Mouse (Mus musculus): ENCODE data around the gene Zfp503. TPM values are rescaled to one million over a fixed set of nuclear protein-coding genes. Genes with fewer than 3 reads are reported as not detected.

Gene Zfp503
- 1 to 10 TPM; 2.5 to 3.3 TPM for total RNA-seq (2021)

DNA sequence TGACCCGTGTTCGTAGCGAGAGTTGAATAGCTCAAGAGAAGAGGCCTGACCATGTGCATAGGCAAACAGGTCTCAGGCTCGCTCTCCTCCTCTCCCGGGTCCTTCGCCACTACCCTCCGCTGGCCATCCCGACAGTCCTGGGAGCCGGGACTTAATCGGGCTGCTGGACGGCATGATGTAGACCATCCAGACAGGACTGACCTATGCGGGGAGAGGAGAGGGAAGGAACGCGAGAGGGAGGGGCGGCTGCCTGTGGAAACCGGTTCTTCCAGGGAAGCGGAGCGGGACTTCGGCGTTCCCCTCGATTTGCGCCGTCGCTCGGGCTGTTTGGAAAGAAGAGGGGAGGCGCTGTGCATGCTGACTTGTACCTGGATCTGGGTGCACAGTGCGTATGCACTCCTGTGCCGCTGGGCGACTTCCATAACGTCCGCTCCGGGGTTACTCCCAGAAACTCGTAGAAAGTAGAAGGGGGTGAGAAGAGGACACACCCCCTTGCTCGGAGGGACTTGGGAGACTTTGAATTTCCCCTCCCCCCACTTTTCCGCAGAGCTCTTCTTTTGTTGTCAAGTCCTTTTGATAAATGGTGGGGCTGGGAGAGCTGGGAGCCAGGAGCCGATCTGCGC lies at the start of gene Zfp503:
Gene Zfp503 (minus strand): TSS at position 311 of the 623 bp plus-strand sequence.
- peak; percentile 39 for DNase-seq

DNA sequence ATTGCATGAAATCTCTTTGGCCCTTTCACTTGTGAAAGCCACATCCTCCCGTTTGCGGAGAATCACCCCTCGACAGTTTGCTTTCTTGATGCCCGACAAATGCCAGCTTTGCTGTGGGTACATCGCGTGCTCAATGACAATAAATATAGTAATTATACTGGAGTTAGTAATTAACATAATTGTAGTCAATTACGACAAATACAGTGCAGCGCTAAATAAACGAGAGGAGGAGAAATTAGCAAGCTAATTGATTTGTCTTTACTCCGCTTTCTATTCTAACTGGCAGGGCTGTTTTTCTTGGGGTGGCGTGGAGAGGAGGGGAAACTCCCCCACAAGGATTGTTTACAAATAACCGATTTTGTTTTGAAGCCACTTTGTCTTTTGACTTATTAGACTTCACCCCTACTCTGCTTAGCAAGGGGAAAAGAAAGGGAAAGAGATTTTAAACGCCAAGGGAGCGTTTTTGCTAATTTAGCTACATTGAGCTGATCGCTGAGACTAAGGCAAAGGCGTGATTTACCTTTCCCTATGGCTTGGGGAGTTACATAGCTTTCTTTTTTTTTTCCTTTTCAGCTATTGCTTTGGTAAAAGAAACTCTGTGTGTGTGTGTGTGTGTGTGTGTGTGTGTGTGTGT lies 48.2 kb upstream of the Zfp503 start:
- DNase-seq, result no peak

DNA sequence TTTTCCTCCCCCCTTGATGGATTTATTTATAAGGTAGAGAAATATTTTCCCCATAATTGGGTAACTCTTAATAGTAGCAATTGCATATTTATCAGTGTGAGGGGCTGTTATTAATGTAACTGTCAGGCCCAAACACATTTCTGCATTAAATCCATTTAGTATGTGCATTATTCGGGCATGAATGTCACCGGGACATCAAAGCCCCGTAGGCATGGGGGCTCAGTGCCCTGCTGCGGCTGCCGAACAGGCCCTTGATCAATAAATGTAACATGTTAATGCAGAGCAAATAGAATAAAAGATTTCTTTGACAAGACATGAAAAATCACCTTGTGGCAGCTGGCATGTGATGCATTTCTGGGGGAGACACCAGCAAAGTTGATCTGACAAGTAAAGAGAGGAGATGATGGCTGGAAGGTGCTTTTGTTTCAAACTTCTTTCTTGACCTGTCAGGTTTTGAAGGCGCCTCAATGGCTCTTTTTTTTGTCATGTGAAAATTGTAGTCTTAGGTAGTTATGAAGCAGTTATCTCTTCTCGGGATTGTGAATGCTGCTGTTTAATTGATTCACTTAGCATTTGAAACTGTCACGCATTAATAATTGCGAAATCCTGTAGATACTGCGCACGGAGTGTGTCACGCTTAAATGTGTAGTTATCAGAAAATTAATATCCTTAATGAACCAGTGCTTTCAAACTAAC lies 47.5 kb upstream of the Zfp503 start:
- DNase-seq, result no peak

DNA sequence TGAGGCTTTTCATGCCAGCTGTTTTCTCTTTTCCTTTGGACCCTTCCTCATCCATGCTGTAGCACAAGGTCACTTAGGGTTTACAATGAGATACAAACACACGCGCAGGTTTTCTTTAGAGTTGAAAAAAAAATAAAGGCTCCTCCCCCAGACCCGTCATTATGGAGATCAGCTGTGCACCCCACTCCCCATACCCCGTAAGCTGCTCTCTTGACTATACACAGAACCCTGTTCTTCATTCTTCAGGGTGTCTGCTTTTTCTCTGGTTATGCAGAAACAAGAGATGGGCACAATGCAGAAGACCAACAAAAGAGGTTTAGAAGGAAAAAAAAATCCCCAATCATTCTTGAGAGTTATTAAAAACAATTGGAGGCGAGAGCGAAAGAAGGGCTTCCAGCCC lies 46.9 kb upstream of the Zfp503 start:
- no peak for DNase-seq

DNA sequence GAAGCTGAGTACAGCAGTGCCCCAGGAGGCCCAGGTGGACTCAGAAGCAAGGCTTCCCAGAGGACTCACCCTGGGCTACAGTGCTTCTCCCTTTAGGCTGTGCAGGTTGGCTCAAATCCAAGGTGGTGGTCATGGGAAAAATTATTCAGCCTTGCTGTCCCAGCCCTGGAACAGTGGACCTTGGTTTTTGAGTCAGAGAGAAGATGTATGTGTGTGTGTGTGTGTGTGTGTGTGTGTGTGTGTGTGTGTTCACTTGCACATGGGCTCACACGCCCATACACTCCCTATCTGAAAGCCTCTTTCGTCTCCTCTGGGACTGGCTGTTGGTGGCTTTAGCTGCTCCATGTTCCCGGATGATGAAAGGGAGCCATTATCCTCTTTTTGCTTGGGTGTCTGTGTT lies 46.5 kb upstream of the Zfp503 start:
- peak; percentile 37 for DNase-seq

DNA sequence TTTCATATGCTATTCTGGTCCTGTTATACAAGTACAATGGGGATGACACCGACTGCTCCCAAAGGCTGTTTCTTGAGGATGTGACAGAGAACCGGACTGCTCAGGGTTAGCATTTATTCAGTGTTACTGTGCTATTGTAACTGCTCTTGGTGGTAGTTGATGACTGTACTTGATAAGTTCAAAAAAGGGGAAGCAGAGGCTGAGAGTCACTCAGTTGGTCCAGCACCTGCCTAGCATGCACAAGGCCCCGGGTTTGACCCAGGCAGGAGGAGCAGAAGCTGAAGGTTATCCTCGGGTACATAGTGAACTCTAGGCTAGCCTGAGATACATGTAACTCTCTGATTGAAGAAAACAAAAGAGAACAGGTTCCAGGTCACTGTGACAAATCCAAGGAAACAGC lies 34.1 kb upstream of the Zfp503 start:
- DNase-seq, result no peak

DNA sequence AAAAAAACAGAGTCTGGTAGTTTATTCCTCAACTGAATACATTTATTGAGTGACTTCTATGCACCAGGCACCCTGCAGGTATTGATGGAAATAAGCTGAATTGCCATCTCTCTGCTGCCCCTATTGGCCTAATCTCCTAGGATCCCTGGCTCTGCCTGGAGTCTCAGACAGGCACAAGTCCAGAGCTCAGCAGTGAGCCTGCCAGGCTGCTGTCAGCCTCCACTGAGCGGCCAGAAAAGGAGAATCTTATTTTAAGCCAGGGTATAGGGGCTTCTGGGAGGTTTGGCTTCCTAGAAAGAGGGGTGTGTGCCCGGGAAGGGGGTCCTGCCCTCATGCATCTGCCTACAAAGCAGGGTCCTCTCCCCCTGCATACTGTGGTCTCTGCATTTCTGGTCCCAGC lies 31.5 kb upstream of the Zfp503 start:
- DNase-seq, result peak; percentile 59

DNA sequence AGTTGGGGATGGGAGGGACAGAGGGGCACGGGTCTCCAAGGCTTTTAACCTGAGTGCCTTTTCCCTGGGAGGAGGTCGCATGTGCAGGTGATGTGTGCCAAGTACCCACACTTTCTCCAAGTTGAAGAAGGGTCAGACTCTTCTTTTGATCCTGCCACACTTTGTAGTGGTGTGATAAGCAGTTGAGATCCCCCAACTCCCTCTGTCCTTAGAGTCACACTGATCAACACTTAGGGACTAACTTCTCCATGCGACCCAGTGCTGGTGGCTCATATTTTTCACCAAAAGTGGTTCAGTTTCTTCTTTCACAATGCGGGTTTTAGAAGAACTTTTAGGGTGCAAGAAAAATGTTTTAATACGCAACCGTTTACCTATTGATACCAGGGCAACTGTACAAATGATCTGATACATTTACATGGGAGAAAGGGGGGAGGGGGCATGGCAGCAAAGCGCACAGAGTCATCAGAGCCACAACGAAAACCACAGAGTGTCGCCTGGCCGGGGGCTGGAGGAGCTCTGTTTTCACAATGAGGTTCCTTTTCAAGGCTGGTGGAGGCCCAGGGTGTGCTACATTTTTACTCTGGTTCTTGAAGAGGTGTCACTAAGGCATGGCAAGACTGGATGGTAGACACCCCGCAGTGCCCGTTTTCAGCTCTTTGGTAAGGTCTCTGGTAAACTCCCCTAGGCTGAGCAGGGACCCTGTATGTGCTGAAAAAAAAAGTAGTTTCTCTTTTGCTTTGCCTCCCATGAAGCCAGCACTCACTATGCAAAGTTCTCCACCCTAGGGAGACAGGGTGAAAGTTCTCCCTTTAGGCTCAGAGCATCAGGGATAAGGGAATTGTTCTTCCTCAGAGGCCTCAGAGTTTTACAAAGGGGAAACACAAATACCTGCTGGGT lies 30.8 kb upstream of the Zfp503 start:
- no peak for DNase-seq

DNA sequence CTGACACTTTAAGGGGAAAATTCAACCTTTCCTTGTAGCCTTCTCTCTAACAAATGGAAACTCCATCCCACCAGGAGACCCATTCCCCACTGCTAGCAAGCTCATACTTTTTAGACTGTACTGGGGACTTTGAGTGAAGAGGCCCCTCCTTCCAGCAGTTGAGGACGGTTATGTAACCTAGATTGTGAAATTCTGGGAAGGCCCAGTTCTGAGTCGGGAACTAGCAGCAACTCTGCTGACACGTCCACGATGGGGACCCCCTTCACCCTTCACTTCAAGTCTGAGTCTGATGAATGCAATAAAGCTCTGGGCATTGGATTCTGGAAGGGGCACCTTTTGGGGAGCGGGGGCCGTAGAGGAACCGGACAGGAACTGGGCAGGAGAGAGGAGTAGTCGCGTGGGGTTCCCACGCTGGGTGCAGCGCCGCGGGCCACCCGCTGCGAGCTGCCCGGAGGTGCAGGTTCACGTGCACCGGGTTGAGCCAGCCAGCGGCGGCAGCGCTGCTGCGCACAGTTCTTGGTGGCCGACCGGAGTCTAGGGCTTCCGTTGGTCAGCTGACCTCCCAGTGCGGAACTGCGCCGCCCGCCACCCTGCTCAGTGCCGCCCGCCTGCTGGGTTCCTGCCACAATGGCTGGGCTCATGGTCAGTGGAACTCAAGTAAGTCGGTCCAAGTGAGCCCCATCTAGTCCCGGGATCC lies 30.0 kb upstream of the Zfp503 start, which contains the start of gene Lrmda:
Gene Lrmda (plus strand): TSS at position 461 of the 697 bp plus-strand sequence.
- peak; percentile 75 for DNase-seq

DNA sequence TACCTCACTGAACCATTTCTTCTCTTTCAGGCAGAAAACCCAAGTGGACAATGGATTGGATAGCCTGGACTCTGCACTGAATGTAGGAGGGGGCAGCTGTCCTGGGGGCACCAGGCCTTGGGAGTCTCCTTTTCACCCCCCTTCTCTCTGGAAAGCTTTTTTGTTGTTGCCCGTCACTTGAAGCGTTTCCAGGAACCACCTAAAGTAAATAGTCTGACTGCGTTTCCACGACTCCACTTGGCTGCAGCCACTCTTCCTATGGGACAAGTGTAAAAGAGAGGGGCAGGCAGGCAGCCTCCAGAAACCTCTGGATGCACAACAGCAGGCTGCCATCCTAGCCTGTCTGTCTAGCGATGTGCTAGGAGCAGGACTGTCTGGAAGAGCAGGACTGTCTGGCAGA lies 27.6 kb upstream of the Zfp503 start:
- no peak for DNase-seq

DNA sequence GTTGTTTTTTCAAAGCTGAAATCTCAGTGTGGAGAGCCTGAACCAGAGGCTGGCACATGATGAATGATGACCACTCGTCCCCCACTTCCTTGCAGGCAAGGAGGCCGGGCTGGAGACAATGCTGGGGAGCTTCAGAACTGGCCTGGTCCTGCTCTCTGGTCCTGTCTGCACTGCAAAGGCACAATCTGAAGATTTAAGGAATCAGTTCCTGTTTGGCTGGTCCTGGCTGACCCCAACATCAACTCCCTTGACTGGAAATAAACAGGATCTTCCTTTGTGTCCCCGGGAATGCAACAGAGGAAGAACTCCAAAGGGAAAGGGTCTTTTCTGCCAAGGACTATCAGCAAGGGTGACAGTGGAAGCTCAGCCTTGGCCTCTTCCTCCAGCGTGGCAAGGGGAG lies 25.4 kb upstream of the Zfp503 start:
- DNase-seq, result no peak

DNA sequence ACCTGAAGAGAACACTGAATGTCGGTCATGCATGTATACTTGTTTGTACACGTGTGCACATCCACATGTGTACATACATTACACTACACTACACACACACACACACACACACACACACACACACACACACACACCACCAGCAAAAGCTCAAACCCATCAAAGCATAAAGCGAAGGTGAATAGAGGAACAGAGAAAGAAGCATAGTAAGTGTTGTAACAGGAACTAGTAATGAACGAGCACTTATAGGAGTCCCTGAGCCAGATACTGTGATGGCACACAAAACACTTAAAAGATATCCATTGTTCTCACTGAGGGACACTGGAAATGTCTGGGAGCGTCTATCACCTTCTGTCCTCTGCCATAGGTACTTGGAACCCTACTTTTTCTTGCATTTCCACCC lies 24.9 kb upstream of the Zfp503 start:
- no peak for DNase-seq

DNA sequence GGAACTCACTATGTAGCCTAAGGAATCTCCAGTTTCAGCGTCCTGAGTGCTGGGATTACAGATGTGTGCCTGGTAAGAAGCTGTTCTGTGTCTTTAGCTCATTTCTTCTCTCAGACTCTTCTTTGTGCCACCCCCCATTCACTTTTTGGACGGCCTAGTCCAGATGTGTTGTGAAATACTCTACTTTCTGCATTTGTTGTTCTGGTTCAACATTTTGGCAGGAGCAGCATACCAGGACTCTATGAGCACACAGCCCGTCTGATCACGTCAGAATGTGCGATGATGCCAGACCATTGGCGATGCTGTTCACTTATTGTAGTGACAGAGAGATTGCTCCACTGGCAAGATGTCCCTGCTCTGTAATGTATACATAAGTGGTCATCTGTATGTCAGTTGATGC lies 17.6 kb upstream of the Zfp503 start:
- no peak for DNase-seq

DNA sequence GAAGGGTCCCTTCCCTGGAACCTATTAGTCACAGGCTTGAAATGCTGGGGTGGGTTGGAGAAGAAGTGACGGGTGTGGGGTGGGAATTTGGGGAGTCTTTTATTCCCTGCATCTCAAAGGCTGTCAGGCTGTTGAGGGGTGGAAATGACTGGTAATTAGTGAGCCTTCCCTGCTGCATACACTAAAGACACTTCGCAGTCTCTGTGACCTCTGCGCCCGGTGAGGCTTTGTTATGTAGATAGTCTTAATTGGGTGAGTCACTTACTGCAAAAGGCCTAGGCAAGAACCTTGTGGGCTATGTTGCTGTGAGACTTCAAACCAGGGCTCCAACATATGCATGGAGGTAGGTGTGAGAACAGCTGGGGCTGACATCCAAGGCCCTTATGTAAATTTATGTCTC lies 15.5 kb upstream of the Zfp503 start:
- no peak for DNase-seq

DNA sequence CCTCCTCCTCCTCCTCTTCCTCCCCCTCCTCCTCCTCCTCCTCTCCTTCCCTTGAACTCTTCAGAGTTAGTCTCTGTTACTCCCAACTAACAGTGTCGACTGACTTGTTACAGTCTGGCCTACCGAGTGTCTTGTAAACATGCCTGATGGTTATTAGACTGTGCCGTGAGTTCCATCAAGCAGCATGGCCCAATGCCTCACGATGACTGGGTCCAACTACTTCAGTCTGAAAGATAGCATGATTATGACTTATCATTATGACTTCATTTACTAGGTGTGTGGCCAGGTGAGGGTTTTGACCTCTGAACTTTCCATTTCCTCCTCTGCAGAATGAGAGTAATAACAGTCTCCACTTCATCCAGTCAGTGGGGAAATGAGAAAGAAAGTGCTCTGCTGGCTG lies 14.2 kb upstream of the Zfp503 start:
- DNase-seq, result no peak

DNA sequence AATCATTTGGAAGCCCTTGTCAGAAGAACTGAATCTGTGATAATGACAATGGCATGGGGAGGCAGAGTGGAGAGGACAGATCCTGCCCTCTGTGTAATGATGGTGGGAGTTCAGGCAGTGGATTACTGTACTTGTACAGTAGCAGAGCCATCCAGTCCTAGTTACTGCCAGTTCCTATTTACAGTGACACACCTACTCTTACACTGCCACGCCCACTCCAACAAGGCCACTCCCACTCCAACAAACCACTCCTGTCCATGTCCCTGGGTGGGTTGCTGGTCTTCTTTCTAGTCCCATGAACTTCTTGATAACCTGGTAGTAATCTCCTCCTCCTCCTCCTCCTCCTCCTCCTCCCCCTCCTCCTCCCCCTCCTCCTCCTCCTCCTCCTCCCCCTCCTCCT lies 13.8 kb upstream of the Zfp503 start:
- DNase-seq, result no peak

DNA sequence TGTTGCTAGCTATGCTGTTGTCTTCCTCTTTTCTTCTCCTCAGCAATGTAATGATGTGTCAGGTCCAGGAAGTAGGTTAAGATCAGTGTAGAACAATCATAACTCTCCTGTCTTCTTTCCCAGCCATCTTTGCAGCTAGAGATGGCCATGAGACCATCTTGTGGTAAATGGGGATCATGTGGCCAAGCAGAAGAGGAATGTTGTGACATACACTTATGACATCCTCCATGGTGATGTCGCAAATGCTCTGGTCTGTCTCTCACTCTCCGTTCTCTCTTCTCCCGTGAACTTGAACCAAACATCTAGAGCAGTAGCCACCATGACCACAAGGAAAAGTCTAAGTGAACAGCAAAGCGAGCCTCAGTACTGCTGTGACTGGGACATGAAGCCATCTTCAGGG lies 10.2 kb upstream of the Zfp503 start:
- DNase-seq, result no peak

DNA sequence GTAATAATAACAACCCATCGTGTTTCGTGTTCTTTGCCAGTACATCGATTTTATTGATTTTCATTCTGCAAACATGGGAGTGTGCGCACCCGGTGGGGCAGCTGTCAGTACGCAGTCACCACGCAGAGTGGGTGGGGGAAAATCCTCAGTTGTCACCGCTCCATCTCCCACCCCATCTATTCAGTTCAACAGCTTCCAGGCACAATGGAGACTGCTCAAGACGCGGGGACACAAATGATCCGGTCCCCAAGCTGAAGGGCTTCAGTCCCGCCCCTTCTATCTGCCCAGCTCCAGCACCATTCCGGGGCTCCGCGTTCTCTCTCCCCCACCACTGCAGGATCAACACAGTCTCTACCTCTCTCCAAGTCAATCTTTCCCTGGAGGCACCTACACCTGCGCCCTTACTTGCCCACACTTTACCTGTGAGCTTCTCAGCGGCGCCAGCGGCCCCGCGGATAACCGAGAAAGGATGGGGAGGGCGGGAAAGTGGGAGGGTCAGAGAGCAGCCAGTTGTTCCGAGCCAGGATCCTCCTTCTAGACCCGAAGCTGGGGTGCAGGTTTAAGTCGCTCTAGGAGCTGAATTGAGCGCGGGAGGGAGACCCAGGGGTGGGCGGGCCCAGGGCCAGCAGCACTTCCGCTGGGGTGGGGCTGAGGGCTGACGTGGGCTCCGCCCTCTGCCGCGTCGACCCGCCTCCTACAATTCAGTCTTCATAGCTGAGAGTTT lies 5.8 kb upstream of the Zfp503 start:
- peak; percentile 60 for DNase-seq

DNA sequence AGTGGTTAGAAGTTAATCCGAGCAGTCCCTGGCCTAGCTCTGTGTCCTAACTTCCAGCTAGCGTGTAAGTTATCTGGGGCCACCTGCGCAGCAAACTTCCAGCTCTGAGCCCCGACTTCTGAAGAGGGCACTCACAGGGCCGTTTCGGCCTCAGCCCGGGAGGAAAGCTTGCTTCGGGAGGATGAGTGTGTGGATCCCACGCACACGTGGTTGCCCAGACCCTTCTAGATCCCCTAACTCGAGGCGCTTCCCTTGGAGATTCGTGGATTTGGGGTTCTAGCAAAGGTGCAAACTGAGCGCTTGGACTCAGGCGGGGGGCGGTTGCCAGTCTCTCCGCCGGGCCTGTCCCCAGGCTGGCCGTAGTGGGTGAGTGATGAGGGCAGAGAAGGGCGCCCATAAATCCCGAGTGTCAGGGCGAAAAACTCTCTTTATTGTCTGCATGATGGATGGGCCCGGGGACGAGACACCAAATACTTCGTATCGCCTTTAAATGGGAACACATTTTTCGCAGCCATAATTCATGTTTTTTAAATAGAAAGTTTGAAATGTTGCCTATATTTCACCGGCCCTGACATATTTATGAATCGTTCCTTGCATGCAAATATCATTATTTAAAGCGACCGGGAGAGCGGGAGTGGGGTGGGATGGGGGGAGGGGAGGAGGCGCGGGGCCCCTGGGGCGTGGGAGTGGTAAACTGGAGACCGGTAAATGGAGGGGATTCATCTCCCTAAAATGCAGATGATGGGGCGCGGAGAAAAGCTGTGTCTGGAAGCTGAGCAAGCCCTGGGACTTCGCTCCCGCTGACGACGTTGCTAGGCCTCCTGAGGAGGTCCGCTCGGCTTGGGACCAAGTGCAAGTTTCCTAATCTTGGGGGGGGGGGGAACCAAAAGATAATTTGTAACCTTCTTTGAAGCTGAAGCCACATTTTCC lies 4.9 kb upstream of the Zfp503 start:
- DNase-seq, result no peak
